Mouse (Mus musculus): Measurements from ENCODE around the gene Wnt5a. TPM values are rescaled to one million over a fixed set of nuclear protein-coding genes. Genes with fewer than 3 reads are reported as not detected.

The Wnt5a gene
- 10 to 100 TPM; 18.9 to 19.9 TPM for total RNA-seq (2021)
- long read RNA-seq, full-length matches to known transcripts, result 1 of 3 reads
- long read RNA-seq, partial matches to known transcripts, result 0 of 3 reads
- long read RNA-seq, other reads (novel, unspliced or antisense), result 2 of 3 reads

- peak; percentile 33 to 52 for DNase-seq (ENCODE audit: low spot score in 2 of 2)
Observed at GRCm38 (mm10) chr14:28504101-28505050, at the start of gene Wnt5a. Gene Wnt5a (plus strand): TSS chr14:28504750.

GRCm38 (mm10) chr14:28456372-28457076 lies 48.0 kb upstream of the Wnt5a start:
- DNase-seq (ENCODE audit: low spot score in 2 of 2), result no peak

- no peak for DNase-seq (ENCODE audit: low spot score in 2 of 2)
Observed at GRCm38 (mm10) chr14:28457428-28457827, 47.1 kb upstream of the Wnt5a start.

- no peak for DNase-seq (ENCODE audit: low spot score in 2 of 2)
Observed at GRCm38 (mm10) chr14:28467956-28468355, 36.6 kb upstream of the Wnt5a start.

- no peak for DNase-seq (ENCODE audit: low spot score in 2 of 2)
Observed at GRCm38 (mm10) chr14:28469696-28470095, 34.9 kb upstream of the Wnt5a start.

- DNase-seq (ENCODE audit: low spot score in 2 of 2), result no peak
Observed at GRCm38 (mm10) chr14:28470212-28470611, 34.3 kb upstream of the Wnt5a start.

- DNase-seq (ENCODE audit: low spot score in 2 of 2), result no peak
Observed at GRCm38 (mm10) chr14:28475012-28475411, 29.5 kb upstream of the Wnt5a start.

GRCm38 (mm10) chr14:28475421-28475820 lies 29.1 kb upstream of the Wnt5a start:
- DNase-seq (ENCODE audit: low spot score in 2 of 2), result no peak

- no peak for DNase-seq (ENCODE audit: low spot score in 2 of 2)
Observed at GRCm38 (mm10) chr14:28476746-28477145, 27.8 kb upstream of the Wnt5a start.

- no peak for DNase-seq (ENCODE audit: low spot score in 2 of 2)
Observed at GRCm38 (mm10) chr14:28480866-28481265, 23.7 kb upstream of the Wnt5a start.

GRCm38 (mm10) chr14:28493806-28494205 lies 10.7 kb upstream of the Wnt5a start:
- DNase-seq (ENCODE audit: low spot score in 2 of 2), result no peak

GRCm38 (mm10) chr14:28494273-28494672 lies 10.3 kb upstream of the Wnt5a start:
- DNase-seq (ENCODE audit: low spot score in 2 of 2), result no peak

- no peak for DNase-seq (ENCODE audit: low spot score in 2 of 2)
Observed at GRCm38 (mm10) chr14:28501216-28501878, 3.2 kb upstream of the Wnt5a start.

- DNase-seq (ENCODE audit: low spot score in 2 of 2), result no peak
Observed at GRCm38 (mm10) chr14:28503276-28503675, 1.3 kb upstream of the Wnt5a start.

- DNase-seq (ENCODE audit: low spot score in 2 of 2), result peak; percentile 55 to 57
Observed at GRCm38 (mm10) chr14:28505051-28505585, 568 bp downstream of the Wnt5a start.

GRCm38 (mm10) chr14:28505586-28506375 lies 1.2 kb downstream of the Wnt5a start:
- DNase-seq (ENCODE audit: low spot score in 2 of 2), result peak; percentile 29 to 55

GRCm38 (mm10) chr14:28506376-28506831 lies 1.9 kb downstream of the Wnt5a start:
- DNase-seq (ENCODE audit: low spot score in 2 of 2), result peak; percentile 41 to 64

GRCm38 (mm10) chr14:28507011-28507410 lies 2.5 kb downstream of the Wnt5a start:
- no peak for DNase-seq (ENCODE audit: low spot score in 2 of 2)

GRCm38 (mm10) chr14:28507471-28507870 lies 2.9 kb downstream of the Wnt5a start:
- peak; percentile 71 to 80 for DNase-seq (ENCODE audit: low spot score in 2 of 2)
